In the genomic region with DNA sequence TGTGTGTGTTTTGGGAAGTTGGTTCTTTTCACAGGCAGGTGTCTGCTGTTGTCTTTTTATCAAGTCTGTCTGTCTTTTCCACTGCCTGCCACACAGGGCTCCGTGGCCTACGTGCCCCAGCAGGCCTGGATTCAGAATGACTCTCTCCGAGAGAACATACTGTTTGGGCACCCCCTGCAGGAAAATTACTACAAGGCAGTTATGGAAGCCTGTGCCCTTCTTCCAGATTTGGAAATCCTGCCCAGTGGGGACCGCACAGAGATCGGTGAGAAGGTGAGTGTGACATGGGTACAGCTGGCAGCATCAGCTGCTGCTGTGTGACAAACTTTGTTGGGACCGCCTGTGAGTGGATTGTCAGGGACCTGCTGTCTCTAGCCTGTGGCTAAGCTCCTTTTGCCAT, we compare ENCODE assay signal across 12 mouse cellular contexts.
DNase-seq lines count a peak whose midpoint lies in the region; ATAC-seq lines count a peak whose summit lies in the region.
"Had no signal": no experiment of that assay in that cellular context is flagged by ENCODE, and none has a peak within 500 bp of the region (broad histone marks: within the 10 kb centered on the region; RNA-seq: fewer than 3 reads in every experiment).

No protein-coding gene starts in this region.

- intact Hi-C loops in gastrocnemius, postnatal 14 days (cut with DNase I; ENCODE audit: low total_unique reads): no loop called here

- H3K4me2 ChIP-seq in embryonic facial prominence, embryonic 11.5 days (ENCODE audit: low read depth, low read length): no peak overlapping the region
- H3K4me2 ChIP-seq: forebrain, embryonic 12.5 days; hindbrain, embryonic 15.5 days had no signal

- 88% methylated on average over 6 of the region's 6 CpGs for WGBS in embryonic facial prominence, embryonic 11.5 days
- 91% methylated on average over 6 of the region's 6 CpGs for WGBS in embryonic facial prominence, embryonic 10.5 days

- DNase-seq in embryonic facial prominence, embryonic 11.5 days (ENCODE audit: low spot score): peak; percentile 10
- no peak for DNase-seq in embryonic facial prominence, embryonic 10.5 days (ENCODE audit: low spot score)
- DNase-seq in lung, postnatal 10 days: peak; percentile 25
- DNase-seq in lung, postnatal 14 days: no peak
- DNase-seq in gastrocnemius, postnatal 14 days: peak; percentile 35
- peak; percentile 19 to 55 for DNase-seq in kidney, postnatal 36 days
- DNase-seq in MN1 (ENCODE audit: low spot score): no peak
- DNase-seq: B cell, adult 2 months; thymus, adult 18-20 months had no signal

- H3K4me1 ChIP-seq in embryonic facial prominence, embryonic 11.5 days (ENCODE audit: control insufficient read depth, insufficient read depth, low read length): no peaks in the 10 kb centered on the region
- no peaks in the 10 kb centered on the region for H3K4me1 ChIP-seq in embryonic facial prominence, embryonic 10.5 days
- H3K4me1 ChIP-seq: forebrain, embryonic 12.5 days; hindbrain, embryonic 15.5 days had no signal

- H3K36me3 ChIP-seq in embryonic facial prominence, embryonic 11.5 days (replicated peaks; ENCODE audit: control insufficient read depth, insufficient read depth, low read depth, low read length): no peaks in the 10 kb centered on the region
- peaks cover 68% of the 10 kb centered on the region for H3K36me3 ChIP-seq in embryonic facial prominence, embryonic 10.5 days (replicated peaks)

- H3K9me3 ChIP-seq in embryonic facial prominence, embryonic 11.5 days (replicated peaks; ENCODE audit: control insufficient read depth, low read length): no peaks in the 10 kb centered on the region
- no peaks in the 10 kb centered on the region for H3K9me3 ChIP-seq in embryonic facial prominence, embryonic 10.5 days
- H3K9me3 ChIP-seq: forebrain, embryonic 12.5 days; hindbrain, embryonic 15.5 days had no signal

- no peaks in the 10 kb centered on the region for H3K27me3 ChIP-seq in embryonic facial prominence, embryonic 11.5 days (ENCODE audit: control insufficient read depth, insufficient read depth, low read length)
- H3K27me3 ChIP-seq in embryonic facial prominence, embryonic 10.5 days (replicated peaks; ENCODE audit: low read depth, poor library complexity, severe bottlenecking): no peaks in the 10 kb centered on the region
- H3K27me3 ChIP-seq: forebrain, embryonic 12.5 days; hindbrain, embryonic 15.5 days had no signal

- H3K27ac ChIP-seq in embryonic facial prominence, embryonic 11.5 days (replicated peaks; ENCODE audit: low read depth, low read length): no peak overlapping the region
- no peak overlapping the region for H3K27ac ChIP-seq in embryonic facial prominence, embryonic 10.5 days (replicated peaks)
- H3K27ac ChIP-seq: forebrain, embryonic 12.5 days; hindbrain, embryonic 15.5 days had no signal

- no peak overlapping the region for H3K9ac ChIP-seq in embryonic facial prominence, embryonic 11.5 days (replicated peaks; ENCODE audit: low read length)
- H3K9ac ChIP-seq: forebrain, embryonic 12.5 days; hindbrain, embryonic 15.5 days had no signal

- ATAC-seq in embryonic facial prominence, embryonic 11.5 days (replicated peaks; ENCODE audit: insufficient number of reproducible peaks, low FRiP score, low TSS enrichment, low read depth): no peak
- ATAC-seq in megakaryocyte-erythroid progenitor cell, adult 5-6 weeks (replicated peaks; ENCODE audit: low FRiP score, low TSS enrichment, poor library complexity, severe bottlenecking): no peak

- H3K4me3 ChIP-seq in embryonic facial prominence, embryonic 11.5 days (ENCODE audit: low read depth, low read length): no peak overlapping the region
- H3K4me3 ChIP-seq in embryonic facial prominence, embryonic 10.5 days: no peak overlapping the region
- H3K4me3 ChIP-seq: forebrain, embryonic 12.5 days; hindbrain, embryonic 15.5 days had no signal

Comparison
In these comparisons a context has a peak if more than half of its experiments do, and no peak if none do; other contexts are left out.
1. DNase-seq: peak in embryonic facial prominence, embryonic 11.5 days (single experiment), lung, postnatal 10 days (single experiment), gastrocnemius, postnatal 14 days (single experiment) and kidney, postnatal 36 days (2 of 2); none in embryonic facial prominence, embryonic 10.5 days (single experiment), lung, postnatal 14 days (single experiment) and MN1 (single experiment).